Mouse (Mus musculus) myocyte (in vitro differentiated cells): Measurements from ENCODE around the gene Bcas3. TPM values are rescaled to one million over a fixed set of nuclear protein-coding genes. Genes with fewer than 3 reads are reported as not detected.

Experiments
- H3K27me3 ChIP-seq: one replicate; pipeline ENCODE4 v1.6.1; 2011; ENCODE audit not compliant: control insufficient read depth, insufficient read depth, insufficient read length
- H3K36me3 ChIP-seq: one replicate; pipeline ENCODE4 v1.6.1; 2011; ENCODE audit not compliant: control insufficient read depth, insufficient read depth
- H3K4me2 ChIP-seq: one replicate; pipeline ENCODE4 v1.6.1; 2011; ENCODE audit warnings: low read depth, control low read depth
- H3K4me3 ChIP-seq: one replicate; pipeline ENCODE4 v1.5.1; 2011; ENCODE audit warnings: mild to moderate bottlenecking, control low read depth, moderate library complexity
- H3K79me2 ChIP-seq: one replicate; pipeline ENCODE4 v1.6.1; 2011; ENCODE audit not compliant: control insufficient read depth, insufficient read depth
- H3ac ChIP-seq: one replicate; pipeline ENCODE4 v1.6.1; 2011; ENCODE audit not compliant: control insufficient read depth, insufficient read length
- CEBPB ChIP-seq: IDR thresholded peaks from 2 replicates; pipeline ENCODE4 v1.6.1; 2011; ENCODE audit warnings: mild to moderate bottlenecking, moderate library complexity; ENCODE audit not compliant: poor library complexity, insufficient read depth, severe bottlenecking
- E2F4 ChIP-seq: IDR thresholded peaks from one replicate; pipeline ENCODE4 v1.6.1; 2011; ENCODE audit warnings: mild to moderate bottlenecking, control low read depth, moderate library complexity; ENCODE audit not compliant: insufficient read depth
- MAX ChIP-seq: IDR thresholded peaks from one replicate; pipeline ENCODE4 v1.6.1; 2011; ENCODE audit warnings: low read depth, mild to moderate bottlenecking, control low read depth
- MYOD1 ChIP-seq, 3 experiments: IDR thresholded peaks; one replicate each; pipeline ENCODE4 v1.6.1; 2011; ENCODE audit warnings: control low read depth in 2 of 3, low read depth in 2 of 3, mild to moderate bottlenecking in 2 of 3, moderate library complexity in 1 of 3; ENCODE audit not compliant: insufficient read length in 2 of 3, control insufficient read depth in 1 of 3
- MYOG ChIP-seq, 3 experiments: IDR thresholded peaks; one replicate each; pipeline ENCODE4 v1.6.1; 2011; ENCODE audit warnings: control low read depth in 2 of 3, low read depth in 2 of 3, mild to moderate bottlenecking in 2 of 3; ENCODE audit not compliant: insufficient read length in 2 of 3, control insufficient read depth in 1 of 3, insufficient read depth in 1 of 3
- POLR2A ChIP-seq: IDR thresholded peaks from one replicate; pipeline ENCODE4 v1.6.1; 2011; ENCODE audit warnings: low read depth, mild to moderate bottlenecking, control low read depth, moderate library complexity; ENCODE audit not compliant: insufficient read length
- POLR2AphosphoS2 ChIP-seq: IDR thresholded peaks from one replicate; pipeline ENCODE4 v1.6.1; 2011; ENCODE audit warnings: low read depth, control low read depth; ENCODE audit not compliant: insufficient read length
- REST ChIP-seq: IDR thresholded peaks from one replicate; pipeline ENCODE4 v1.6.1; 2011; ENCODE audit warnings: mild to moderate bottlenecking, control low read depth, moderate library complexity; ENCODE audit not compliant: insufficient read depth, insufficient read length
- SRF ChIP-seq: IDR thresholded peaks from one replicate; pipeline ENCODE4 v1.6.1; 2011; ENCODE audit warnings: low read depth; ENCODE audit not compliant: control insufficient read depth, insufficient read length
- TCF12 ChIP-seq: IDR thresholded peaks from one replicate; pipeline ENCODE4 v1.6.1; 2011; ENCODE audit warnings: mild to moderate bottlenecking, control low read depth; ENCODE audit not compliant: poor library complexity, insufficient read depth, severe bottlenecking
- TCF3 ChIP-seq: IDR thresholded peaks from one replicate; pipeline ENCODE4 v1.6.1; 2011; ENCODE audit warnings: low read depth, control low read depth; ENCODE audit not compliant: insufficient read length
- USF1 ChIP-seq: IDR thresholded peaks from one replicate; pipeline ENCODE4 v1.6.1; 2011; ENCODE audit warnings: low read depth, mild to moderate bottlenecking, control low read depth, moderate library complexity
- polyA plus RNA-seq: library from polyadenylated mRNA; unstranded; fragments of >200 nt; fragmentation: generic; extraction: Trizol; gene quantifications from one replicate; pipeline ENCODE4 v1.2.1, GENCODE M21; 2012; ENCODE audit warnings: missing spikeins

Bcas3 gene
- polyA plus RNA-seq, 1 experiment = 30.1 TPM

DNA sequence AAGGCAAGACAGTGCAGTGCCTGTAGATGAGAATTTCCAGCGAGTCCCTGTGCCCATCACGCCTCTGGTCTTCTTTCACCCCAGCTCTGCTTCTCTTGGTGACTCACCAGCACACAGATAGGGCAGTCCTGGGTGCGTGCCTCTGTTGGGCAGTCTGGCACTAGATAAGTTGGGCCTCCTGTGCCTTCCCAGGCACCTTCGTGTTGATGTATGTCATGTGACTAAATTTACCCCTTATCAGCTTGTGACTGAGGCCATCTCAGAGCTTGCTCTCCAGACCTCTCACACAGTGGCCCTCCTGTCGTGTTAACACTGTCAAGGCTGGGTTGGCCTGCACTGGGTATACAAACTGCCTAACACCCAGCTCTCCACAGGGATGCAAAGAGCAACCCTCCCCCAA, 451.1 kb downstream of the Bcas3 start:
- Histone ChIP-seq H3K36me3 (no peaks in the 10 kb centered on the region), H3K79me2 (no peaks in the 10 kb centered on the region), H3ac (no peak overlapping the region), H3K4me3 (no peak overlapping the region), H3K4me2 (no peak overlapping the region), H3K27me3 (no peaks in the 10 kb centered on the region)
- TF ChIP-seq MAX (no peak), USF1 (no peak), MYOD1 (IDR thresholded peaks at IDR 0.05; ENCODE audit: control insufficient read depth in 1 of 3, insufficient read length in 2 of 3, low read depth in 2 of 3) (no peak), E2F4 (no peak), TCF12 (no peak), POLR2A (no peak), POLR2AphosphoS2 (no peak), SRF (no peak), REST (no peak), MYOG (IDR thresholded peaks at IDR 0.05; ENCODE audit: control insufficient read depth in 1 of 3, insufficient read depth in 1 of 3, insufficient read length in 2 of 3, low read depth in 2 of 3) (no peak), TCF3 (no peak), CEBPB (no peak)

DNA sequence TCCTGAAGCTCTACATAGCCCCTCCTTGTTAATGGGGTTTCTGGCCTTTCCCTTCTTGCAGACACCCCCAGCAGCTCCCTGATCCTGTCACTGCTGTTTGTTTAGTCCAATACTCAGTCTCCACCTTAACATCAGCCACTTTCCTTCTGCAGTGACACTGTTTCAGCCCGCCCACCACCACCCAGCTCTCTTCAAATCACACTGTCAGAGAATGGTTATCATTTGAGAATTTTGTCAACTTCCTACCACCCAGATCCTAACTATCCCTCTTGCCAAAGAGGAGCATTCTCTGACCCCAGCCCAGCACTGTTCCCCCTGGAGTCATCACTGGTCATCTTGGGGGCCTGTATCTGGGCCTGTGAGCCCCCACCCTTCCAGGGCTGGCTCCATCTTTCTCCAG, 452.8 kb downstream of the Bcas3 start:
- Histone ChIP-seq H3K27me3 (no peaks in the 10 kb centered on the region), H3K4me2 (no peak overlapping the region), H3K4me3 (no peak overlapping the region), H3ac (no peak overlapping the region), H3K79me2 (no peaks in the 10 kb centered on the region), H3K36me3 (no peaks in the 10 kb centered on the region)
- TF ChIP-seq POLR2A = no peak
- no peak for TF ChIP-seq MAX
- no peak for TF ChIP-seq SRF
- TF ChIP-seq TCF3 = no peak
- no peak for TF ChIP-seq MYOG (IDR thresholded peaks at IDR 0.05; ENCODE audit: control insufficient read depth in 1 of 3, insufficient read depth in 1 of 3, insufficient read length in 2 of 3, low read depth in 2 of 3)

DNA sequence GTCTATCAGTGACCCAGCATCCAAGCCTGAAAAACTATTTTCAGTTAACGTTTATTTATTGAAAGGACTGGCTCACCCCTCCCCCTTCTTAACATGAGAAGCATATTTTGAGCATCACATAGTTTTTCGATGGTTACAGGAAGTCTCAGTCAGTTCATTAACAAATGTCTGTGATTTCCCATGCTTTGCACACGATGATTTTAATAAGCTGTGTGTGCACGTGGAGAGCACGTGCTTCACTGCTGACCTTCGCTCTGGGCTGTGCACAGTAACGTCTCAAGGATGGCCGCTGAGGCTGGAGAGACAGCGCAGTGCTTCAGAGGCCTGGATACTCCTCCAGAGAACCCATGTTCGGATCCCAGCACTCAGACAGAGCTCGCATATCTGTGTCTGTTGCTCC, 454.4 kb downstream of the Bcas3 start:
- H3K4me3 ChIP-seq = no peak overlapping the region
- no peak overlapping the region for H3ac ChIP-seq
- H3K27me3 ChIP-seq = no peaks in the 10 kb centered on the region
- TF ChIP-seq REST (no peak), MYOG (IDR thresholded peaks at IDR 0.05; ENCODE audit: control insufficient read depth in 1 of 3, insufficient read depth in 1 of 3, insufficient read length in 2 of 3, low read depth in 2 of 3) (no peak), TCF12 (no peak), SRF (no peak), POLR2AphosphoS2 (no peak), CEBPB (no peak), USF1 (no peak), E2F4 (no peak), TCF3 (no peak), MYOD1 (IDR thresholded peaks at IDR 0.05; ENCODE audit: control insufficient read depth in 1 of 3, insufficient read length in 2 of 3, low read depth in 2 of 3) (no peak), MAX (no peak), POLR2A (no peak)
- no peaks in the 10 kb centered on the region for H3K36me3 ChIP-seq
- no peak overlapping the region for H3K4me2 ChIP-seq
- H3K79me2 ChIP-seq = no peaks in the 10 kb centered on the region

DNA sequence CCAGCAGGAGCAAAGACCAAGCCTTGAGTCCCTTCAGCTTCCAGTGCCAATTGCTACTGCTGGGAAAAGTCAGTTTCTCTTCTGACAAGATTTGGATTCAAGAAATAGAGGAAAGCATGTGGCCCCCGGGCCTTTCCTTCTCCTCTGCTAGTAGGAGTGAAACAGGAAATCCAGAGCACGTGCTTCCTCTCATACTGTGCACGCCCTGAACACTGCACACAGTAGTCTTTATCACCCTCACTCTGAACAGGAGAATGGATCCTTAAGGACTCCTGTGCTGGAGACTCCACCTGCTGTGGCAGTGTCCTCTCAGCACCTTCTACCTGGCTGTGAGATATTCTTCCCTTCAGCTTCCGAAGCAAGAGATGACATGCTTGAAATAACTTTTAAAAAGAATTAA, 458.3 kb downstream of the Bcas3 start:
- Histone ChIP-seq H3K27me3 (no peaks in the 10 kb centered on the region), H3K79me2 (no peaks in the 10 kb centered on the region), H3ac (no peak overlapping the region), H3K36me3 (no peaks in the 10 kb centered on the region), H3K4me2 (no peak overlapping the region), H3K4me3 (no peak overlapping the region)
- TF ChIP-seq POLR2A (no peak), MAX (no peak), TCF3 (no peak), USF1 (no peak), REST (no peak), SRF (no peak), POLR2AphosphoS2 (no peak), TCF12 (no peak), MYOG (IDR thresholded peaks at IDR 0.05; ENCODE audit: control insufficient read depth in 1 of 3, insufficient read depth in 1 of 3, insufficient read length in 2 of 3, low read depth in 2 of 3) (no peak), CEBPB (no peak), MYOD1 (IDR thresholded peaks at IDR 0.05; ENCODE audit: control insufficient read depth in 1 of 3, insufficient read length in 2 of 3, low read depth in 2 of 3) (no peak), E2F4 (no peak)

DNA sequence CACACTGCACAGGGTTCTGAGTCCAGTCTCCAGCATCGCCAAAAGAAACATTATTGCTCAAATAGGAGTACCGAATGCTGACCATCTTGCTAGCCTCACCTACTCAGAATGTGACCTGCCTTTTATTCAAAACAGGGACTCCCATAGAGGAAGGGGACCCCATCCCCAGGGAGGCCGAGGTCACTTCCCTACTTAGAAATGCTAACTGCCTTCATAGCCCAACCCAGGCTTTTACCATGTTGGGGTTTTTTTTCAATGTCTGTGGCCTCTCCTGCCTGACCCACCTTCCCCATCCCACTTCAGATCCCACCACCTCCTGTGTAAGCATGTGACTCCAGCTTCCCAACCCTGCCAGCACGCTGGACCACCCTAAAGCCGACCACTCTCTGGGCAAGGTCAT, 458.7 kb downstream of the Bcas3 start:
- Histone ChIP-seq H3ac (no peak overlapping the region), H3K36me3 (no peaks in the 10 kb centered on the region), H3K27me3 (no peaks in the 10 kb centered on the region), H3K4me3 (no peak overlapping the region), H3K79me2 (no peaks in the 10 kb centered on the region), H3K4me2 (no peak overlapping the region)
- no peak for TF ChIP-seq SRF
- TF ChIP-seq MYOD1 (IDR thresholded peaks at IDR 0.05; ENCODE audit: control insufficient read depth in 1 of 3, insufficient read length in 2 of 3, low read depth in 2 of 3) = no peak
- no peak for TF ChIP-seq REST
- TF ChIP-seq POLR2A = no peak
- no peak for TF ChIP-seq CEBPB
- TF ChIP-seq MAX = no peak
- TF ChIP-seq TCF3 = no peak
- TF ChIP-seq E2F4 = no peak
- no peak for TF ChIP-seq USF1
- no peak for TF ChIP-seq POLR2AphosphoS2
- no peak for TF ChIP-seq TCF12
- no peak for TF ChIP-seq MYOG (IDR thresholded peaks at IDR 0.05; ENCODE audit: control insufficient read depth in 1 of 3, insufficient read depth in 1 of 3, insufficient read length in 2 of 3, low read depth in 2 of 3)
